Mouse (Mus musculus): ENCODE measurements at regions not wholly inside any gene's neighbourhood (a gene's known extent, or its start where the extent isn't known, plus 50 kb on each side); places are given as distances from the start of the nearest gene placed in this dataset.

- Histone ChIP-seq H3K27me3 (replicated peaks) (no peaks in the 10 kb centered on the region), H3K4me1 (replicated peaks) (peaks cover 18% of the 10 kb centered on the region), H3K9me3 (replicated peaks) (no peaks in the 10 kb centered on the region), H3K27ac (ENCODE audit: poor library complexity, severe bottlenecking) (no peak overlapping the region), H3K4me2 (no peak overlapping the region), H3K9ac (no peak overlapping the region), H3K36me3 (no peaks in the 10 kb centered on the region), H3K4me3 (no peak overlapping the region)
- no peak for ATAC-seq (ENCODE audit: insufficient number of reproducible peaks, low FRiP score)
- WGBS = 47% methylated on average over 22 of the region's 22 CpGs
These were observed 181.1 kb upstream of the Bmper start for GRCm38 (mm10) chr9:23041537-23042472.

- no peak overlapping the region for H3K27ac ChIP-seq (ENCODE audit: poor library complexity, severe bottlenecking)
- H3K36me3 ChIP-seq = no peaks in the 10 kb centered on the region
- no peaks in the 10 kb centered on the region for H3K9me3 ChIP-seq (replicated peaks)
- no peaks in the 10 kb centered on the region for H3K27me3 ChIP-seq (replicated peaks)
- H3K9ac ChIP-seq = no peak overlapping the region
- H3K4me3 ChIP-seq = no peak overlapping the region
- ATAC-seq (ENCODE audit: insufficient number of reproducible peaks, low FRiP score) = no peak
- H3K4me2 ChIP-seq = no peak overlapping the region
- H3K4me1 ChIP-seq (replicated peaks) = peaks cover 18% of the 10 kb centered on the region
- WGBS = 33% methylated on average over 4 of the region's 4 CpGs
These were observed 179.9 kb upstream of the Bmper start for GRCm38 (mm10) chr9:23043006-23043405.

GRCm38 (mm10) chr9:23045486-23045885, 177.4 kb upstream of the Bmper start:
- 27% methylated on average over 2 of the region's 2 CpGs for WGBS
- Histone ChIP-seq H3K4me1 (replicated peaks) (peaks cover 19% of the 10 kb centered on the region), H3K27ac (ENCODE audit: poor library complexity, severe bottlenecking) (no peak overlapping the region), H3K4me3 (no peak overlapping the region), H3K36me3 (no peaks in the 10 kb centered on the region), H3K4me2 (no peak overlapping the region), H3K9me3 (replicated peaks) (no peaks in the 10 kb centered on the region), H3K9ac (no peak overlapping the region), H3K27me3 (replicated peaks) (no peaks in the 10 kb centered on the region)
- no peak for ATAC-seq (ENCODE audit: insufficient number of reproducible peaks, low FRiP score)

- 0 out of 2 replicates have a peak overlapping the region, but pooled peaks have one; percentile 11 for H3K27ac ChIP-seq (ENCODE audit: poor library complexity, severe bottlenecking)
- 46% methylated on average over 2 of the region's 2 CpGs for WGBS
These were observed 172.1 kb upstream of the Bmper start for GRCm38 (mm10) chr9:23050751-23051150.

GRCm38 (mm10) chr9:23059526-23059925, 163.3 kb upstream of the Bmper start:
- no peaks in the 10 kb centered on the region for H3K9me3 ChIP-seq (replicated peaks)
- ATAC-seq (ENCODE audit: insufficient number of reproducible peaks, low FRiP score) = no peak
- 63% methylated on average over 4 of the region's 4 CpGs for WGBS
- no peak overlapping the region for H3K27ac ChIP-seq (ENCODE audit: poor library complexity, severe bottlenecking)
- H3K27me3 ChIP-seq (replicated peaks) = no peaks in the 10 kb centered on the region
- H3K4me2 ChIP-seq = no peak overlapping the region
- H3K36me3 ChIP-seq = no peaks in the 10 kb centered on the region
- no peak overlapping the region for H3K9ac ChIP-seq
- no peak overlapping the region for H3K4me3 ChIP-seq
- H3K4me1 ChIP-seq (replicated peaks) = peaks cover 26% of the 10 kb centered on the region

More at GRCm38 (mm10) chr9:23050751-23051150, 172.1 kb upstream of the Bmper start:
- Histone ChIP-seq H3K4me1 (replicated peaks) (peaks cover 5% of the 10 kb centered on the region; the same call in 1 of the 2 replicates), H3K4me3 (no peak overlapping the region), H3K9me3 (replicated peaks) (no peaks in the 10 kb centered on the region), H3K4me2 (no peak overlapping the region), H3K9ac (no peak overlapping the region), H3K36me3 (no peaks in the 10 kb centered on the region), H3K27me3 (replicated peaks) (no peaks in the 10 kb centered on the region)
- no peak for ATAC-seq (ENCODE audit: insufficient number of reproducible peaks, low FRiP score)

- Histone ChIP-seq H3K4me1 (replicated peaks) (peaks cover 26% of the 10 kb centered on the region), H3K36me3 (no peaks in the 10 kb centered on the region), H3K27ac (ENCODE audit: poor library complexity, severe bottlenecking) (no peak overlapping the region), H3K4me3 (no peak overlapping the region), H3K9ac (no peak overlapping the region), H3K9me3 (replicated peaks) (no peaks in the 10 kb centered on the region), H3K4me2 (no peak overlapping the region), H3K27me3 (replicated peaks) (no peaks in the 10 kb centered on the region)
- no peak for ATAC-seq (ENCODE audit: insufficient number of reproducible peaks, low FRiP score)
These were observed 162.3 kb upstream of the Bmper start for GRCm38 (mm10) chr9:23060526-23060925.

- Histone ChIP-seq H3K27me3 (replicated peaks) (no peaks in the 10 kb centered on the region), H3K27ac (ENCODE audit: poor library complexity, severe bottlenecking) (no peak overlapping the region), H3K36me3 (no peaks in the 10 kb centered on the region), H3K4me3 (no peak overlapping the region), H3K4me1 (replicated peaks) (peaks cover 26% of the 10 kb centered on the region), H3K9ac (no peak overlapping the region), H3K9me3 (replicated peaks) (no peaks in the 10 kb centered on the region), H3K4me2 (no peak overlapping the region)
- WGBS = 46% methylated on average over 4 of the region's 4 CpGs
- ATAC-seq (ENCODE audit: insufficient number of reproducible peaks, low FRiP score) = no peak
These were observed 161.5 kb upstream of the Bmper start for GRCm38 (mm10) chr9:23061179-23061929.

GRCm38 (mm10) chr9:23062057-23062655, 160.7 kb upstream of the Bmper start:
- H3K4me3 ChIP-seq = no peak overlapping the region
- no peak overlapping the region for H3K4me2 ChIP-seq
- no peaks in the 10 kb centered on the region for H3K36me3 ChIP-seq
- no peaks in the 10 kb centered on the region for H3K27me3 ChIP-seq (replicated peaks)
- H3K27ac ChIP-seq (ENCODE audit: poor library complexity, severe bottlenecking) = no peak overlapping the region
- H3K9ac ChIP-seq = no peak overlapping the region
- peaks cover 26% of the 10 kb centered on the region for H3K4me1 ChIP-seq (replicated peaks)
- no peaks in the 10 kb centered on the region for H3K9me3 ChIP-seq (replicated peaks)
- no peak for ATAC-seq (ENCODE audit: insufficient number of reproducible peaks, low FRiP score)
- 75% methylated on average over 8 of the region's 8 CpGs for WGBS

GRCm38 (mm10) chr9:23062656-23063444, 160.0 kb upstream of the Bmper start:
- Histone ChIP-seq H3K9me3 (replicated peaks) (no peaks in the 10 kb centered on the region), H3K27ac (ENCODE audit: poor library complexity, severe bottlenecking) (no peak overlapping the region), H3K27me3 (replicated peaks) (no peaks in the 10 kb centered on the region), H3K4me1 (replicated peaks) (peaks cover 31% of the 10 kb centered on the region), H3K4me2 (no peak overlapping the region), H3K9ac (no peak overlapping the region), H3K36me3 (no peaks in the 10 kb centered on the region), H3K4me3 (no peak overlapping the region)
- 59% methylated on average over 7 of the region's 7 CpGs for WGBS
- no peak for ATAC-seq (ENCODE audit: insufficient number of reproducible peaks, low FRiP score)

- no peaks in the 10 kb centered on the region for H3K36me3 ChIP-seq
- WGBS = 79% methylated on average over 2 of the region's 2 CpGs
- no peak overlapping the region for H3K9ac ChIP-seq
- no peak for ATAC-seq (ENCODE audit: insufficient number of reproducible peaks, low FRiP score)
- H3K9me3 ChIP-seq (replicated peaks) = no peaks in the 10 kb centered on the region
- H3K4me3 ChIP-seq = no peak overlapping the region
- H3K4me1 ChIP-seq (replicated peaks) = peaks cover 24% of the 10 kb centered on the region
- no peaks in the 10 kb centered on the region for H3K27me3 ChIP-seq (replicated peaks)
- H3K27ac ChIP-seq (ENCODE audit: poor library complexity, severe bottlenecking) = no peak overlapping the region
- H3K4me2 ChIP-seq = no peak overlapping the region
These were observed 158.9 kb upstream of the Bmper start for GRCm38 (mm10) chr9:23064001-23064400.

Measured in heart, embryonic 12.5 days (tissue).